Mouse (Mus musculus) liver, adult 2 months (tissue): ENCODE results near the gene 1110051M20Rik. TPM values are rescaled to one million over a fixed set of nuclear protein-coding genes. Genes with fewer than 3 reads are reported as not detected.

Experiments used
- DNase-seq: peaks from one replicate; pipeline ENCODE4 v3.0.0-alpha.2; 2011; ENCODE audit warnings: low read depth, low spot score; ENCODE audit errors: extremely low read depth
- H3K27ac ChIP-seq: fragments of 200-500 bp; replicated peaks from 2 replicates; pipeline ENCODE4 v1.5.1; 2012; ENCODE audit warnings: low read depth, mild to moderate bottlenecking, control low read depth, inconsistent platforms, low read length; ENCODE audit not compliant: insufficient read depth
- H3K27me3 ChIP-seq: fragments of 200-500 bp; 2 replicates; pipeline ENCODE4 v1.6.1; 2012; ENCODE audit warnings: mild to moderate bottlenecking, moderate library complexity, low read length, inconsistent platforms; ENCODE audit not compliant: control insufficient read depth, insufficient read depth
- H3K36me3 ChIP-seq: fragments of 200-500 bp; 2 replicates; pipeline ENCODE4 v1.6.1; 2012; ENCODE audit warnings: low read length, inconsistent platforms; ENCODE audit not compliant: control insufficient read depth, insufficient read depth
- H3K4me1 ChIP-seq: fragments of 200-500 bp; 2 replicates; pipeline ENCODE4 v1.6.1; 2011; ENCODE audit warnings: low read length; ENCODE audit not compliant: control insufficient read depth, insufficient read depth
- H3K4me3 ChIP-seq: fragments of 200-500 bp; 2 replicates; pipeline ENCODE4 v1.5.1; 2011; ENCODE audit warnings: low read depth, mild to moderate bottlenecking, control low read depth, low read length, moderate library complexity; ENCODE audit not compliant: insufficient read depth
- H3K79me2 ChIP-seq: fragments of 200-500 bp; 2 replicates; pipeline ENCODE4 v1.6.1; 2012; ENCODE audit warnings: inconsistent platforms, mild to moderate bottlenecking, low read length, moderate library complexity; ENCODE audit not compliant: control insufficient read depth, insufficient read depth
- H3K9ac ChIP-seq: fragments of 200-500 bp; 2 replicates; pipeline ENCODE4 v1.6.1; 2012; ENCODE audit warnings: low read depth, mild to moderate bottlenecking, control low read depth, inconsistent platforms, low read length
- CTCF ChIP-seq: fragments of 200-500 bp; IDR thresholded peaks from 2 replicates; pipeline ENCODE4 v1.5.1; 2011; ENCODE audit warnings: low read depth, low read length, control low read depth
- POLR2A ChIP-seq: fragments of 200-500 bp; IDR thresholded peaks from 2 replicates; pipeline ENCODE4 v1.6.1; 2011; ENCODE audit warnings: low read length, control low read depth; ENCODE audit not compliant: insufficient read depth; ENCODE audit errors: extremely low read depth
- WGBS: fragments of 180-500 bp; shearing (Covaris S2); methylation state at CpG from one replicate; pipeline ENCODE4 v1.1.7; 2018; 5-methylcytosine and 5-hydroxymethylcytosine counted together
- polyA plus RNA-seq: library from polyadenylated mRNA; depleted of rRNA; stranded (reverse); fragments of >200 nt; gene quantifications from 2 replicates; pipeline ENCODE4 v1.2.3, GENCODE M21; 2012
- total RNA-seq: library from RNA; depleted of rRNA; stranded (reverse); fragments of >200 nt; gene quantifications from 2 replicates; pipeline ENCODE4 v1.2.3, GENCODE M21; 2014

The 1110051M20Rik gene
- total and polyA plus RNA-seq, 2 experiments, result 2.8 to 3.6 TPM

- DNase-seq, result peak; percentile 60
- Histone ChIP-seq H3K9ac (no peak overlapping the region), H3K27ac (no peak overlapping the region), H3K79me2 (no peaks in the 10 kb centered on the region), H3K4me3 (no peak overlapping the region), H3K36me3 (0 out of 2 replicates have a peak, but pooled peaks cover 2% of the 10 kb centered on the region), H3K4me1 (0 out of 2 replicates have a peak, but pooled peaks cover 1% of the 10 kb centered on the region), H3K27me3 (no peaks in the 10 kb centered on the region)
- TF ChIP-seq POLR2A (no peak), CTCF (peak; percentile 50)
- 64% methylated on average over 6 of the region's 6 CpGs for WGBS
Measured at GRCm38 (mm10) chr2:91480805-91481514, 36.5 kb upstream of the 1110051M20Rik start.

- Histone ChIP-seq H3K79me2 (no peaks in the 10 kb centered on the region), H3K4me3 (no peak overlapping the region), H3K36me3 (peaks cover 4% of the 10 kb centered on the region; the same call in 1 of the 2 replicates), H3K9ac (no peak overlapping the region), H3K4me1 (0 out of 2 replicates have a peak, but pooled peaks cover 1% of the 10 kb centered on the region), H3K27me3 (no peaks in the 10 kb centered on the region), H3K27ac (no peak overlapping the region)
- DNase-seq, result no peak
- no peak for TF ChIP-seq POLR2A
- TF ChIP-seq CTCF, result no peak
- WGBS, result 94% methylated on average over 9 of the region's 9 CpGs
Measured at GRCm38 (mm10) chr2:91480399-91480801, 35.9 kb upstream of the 1110051M20Rik start.

GRCm38 (mm10) chr2:91476841-91477240, 32.3 kb upstream of the 1110051M20Rik start:
- 75% methylated on average over 7 of the region's 7 CpGs for WGBS
- TF ChIP-seq CTCF, result no peak
- TF ChIP-seq POLR2A, result no peak

GRCm38 (mm10) chr2:91476251-91476661, 31.8 kb upstream of the 1110051M20Rik start:
- H3K27ac ChIP-seq, result no peak overlapping the region
- peak overlapping the region; percentile 15; the same call in 1 of the 2 replicates for H3K4me3 ChIP-seq
- H3K27me3 ChIP-seq, result no peaks in the 10 kb centered on the region
- peak; percentile 77 for DNase-seq
- H3K4me1 ChIP-seq, result 0 out of 2 replicates have a peak, but pooled peaks cover 1% of the 10 kb centered on the region
- no peak for TF ChIP-seq CTCF
- TF ChIP-seq POLR2A, result no peak
- no peak overlapping the region for H3K9ac ChIP-seq
- no peaks in the 10 kb centered on the region for H3K79me2 ChIP-seq
- WGBS, result 16% methylated on average over 17 of the region's 17 CpGs
- peaks cover 6% of the 10 kb centered on the region; the same call in 1 of the 2 replicates for H3K36me3 ChIP-seq

More at GRCm38 (mm10) chr2:91476841-91477240, 32.3 kb upstream of the 1110051M20Rik start:
- Histone ChIP-seq H3K79me2 (no peaks in the 10 kb centered on the region), H3K9ac (no peak overlapping the region), H3K36me3 (peaks cover 6% of the 10 kb centered on the region; the same call in 1 of the 2 replicates), H3K27ac (no peak overlapping the region), H3K4me3 (no peak overlapping the region), H3K27me3 (no peaks in the 10 kb centered on the region), H3K4me1 (0 out of 2 replicates have a peak, but pooled peaks cover 1% of the 10 kb centered on the region)
- no peak for DNase-seq

- Histone ChIP-seq H3K27me3 (no peaks in the 10 kb centered on the region), H3K36me3 (peaks cover 6% of the 10 kb centered on the region; the same call in 1 of the 2 replicates), H3K4me1 (0 out of 2 replicates have a peak, but pooled peaks cover 1% of the 10 kb centered on the region), H3K4me3 (no peak overlapping the region), H3K27ac (no peak overlapping the region), H3K79me2 (no peaks in the 10 kb centered on the region), H3K9ac (no peak overlapping the region)
- no peak for DNase-seq
- WGBS, result 63% methylated on average over 7 of the region's 7 CpGs
- TF ChIP-seq POLR2A, result no peak
- TF ChIP-seq CTCF, result no peak
Measured at GRCm38 (mm10) chr2:91475791-91476190, 31.3 kb upstream of the 1110051M20Rik start.
